Mouse (Mus musculus) E14TG2a.4 (cell line): ENCODE data around the gene Catsper1.

Experiments
- CTCF ChIP-seq: conservative IDR thresholded peaks from 2 replicates; pipeline ENCODE4 v1.5.1; 2014; ENCODE audit warnings: low read length
- POU5F1 ChIP-seq: IDR thresholded peaks from 2 replicates; pipeline ENCODE4 v1.6.1; 2014; ENCODE audit warnings: low read length, borderline replicate concordance

DNA sequence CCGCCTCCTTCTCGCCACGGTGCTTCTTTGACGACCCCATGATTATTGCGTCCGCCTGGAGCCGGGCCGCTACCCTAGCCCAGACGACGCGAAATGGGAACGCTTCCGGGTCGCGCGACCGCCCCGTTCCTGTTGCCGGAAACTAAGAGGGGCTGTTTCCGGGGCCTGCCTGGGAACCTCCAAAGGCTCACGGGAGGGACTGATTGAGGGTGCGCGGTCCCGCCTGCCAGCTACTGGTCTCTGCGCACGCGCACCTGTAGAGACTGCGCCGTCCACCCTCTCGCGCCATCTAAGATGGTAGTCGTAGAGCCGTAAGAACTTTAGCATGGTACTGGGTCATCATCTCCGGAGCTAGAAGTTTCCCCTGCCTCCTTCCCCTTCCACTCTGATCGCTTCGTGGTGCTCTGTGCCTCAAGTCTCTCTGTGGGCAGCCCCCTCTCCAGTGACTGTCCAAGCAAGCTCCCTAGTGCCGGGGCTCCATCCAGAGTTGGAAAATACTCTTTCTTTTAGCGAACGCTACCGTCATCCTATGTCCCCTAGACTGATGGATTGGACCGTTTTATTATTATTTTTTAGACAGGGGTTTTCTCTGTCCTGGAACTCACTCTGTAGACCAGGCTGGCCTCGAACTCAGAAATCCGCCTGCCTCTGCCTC is 53.2 kb downstream of the Catsper1 start, which contains the start of gene Sart1:
- no peak for TF ChIP-seq CTCF
- TF ChIP-seq POU5F1, result no peak
